Mouse (Mus musculus) cerebellum, postnatal 4 days (tissue): Measurements from ENCODE around the gene Abcd3.
A peak's percentile ranks its signal among the peaks of the same experiment; 100 is the strongest.

Experiments
- DNase-seq, 2 experiments: peaks; one replicate each; pipeline ENCODE4 v3.0.0; 2022; ENCODE audit warnings: low spot score in 2 of 2, mixed read lengths in 1 of 2

Gene Abcd3

DNA sequence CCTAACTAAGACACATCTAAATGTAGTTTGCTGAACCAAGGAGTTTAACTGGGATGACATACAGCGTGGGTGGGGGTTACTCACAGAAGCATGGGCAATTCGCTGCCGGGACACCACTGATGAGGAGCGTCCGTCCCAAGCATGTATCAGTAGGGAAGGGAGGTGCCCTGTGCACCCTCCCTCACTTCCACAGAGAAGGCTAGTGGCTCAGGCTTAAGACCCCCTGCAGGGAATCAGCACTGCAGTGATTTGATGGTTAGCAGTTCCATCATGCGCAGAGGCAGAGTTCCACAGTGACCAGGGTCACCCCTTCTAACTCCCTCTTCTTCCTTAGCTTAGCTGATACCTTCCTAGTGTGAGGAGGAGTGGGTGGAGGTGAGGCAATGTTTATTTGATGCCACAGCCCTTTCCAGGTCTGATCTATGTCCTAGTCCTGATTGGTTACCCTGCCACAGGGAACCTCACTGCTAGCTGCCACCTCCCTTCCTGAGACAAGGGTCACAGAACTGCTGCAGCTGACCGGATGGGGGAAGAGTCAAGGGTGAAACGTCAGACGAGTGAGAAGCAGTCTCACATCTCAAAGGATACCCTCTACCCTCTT is 76.3 kb downstream of the Abcd3 start:
- DNase-seq: no peak

DNA sequence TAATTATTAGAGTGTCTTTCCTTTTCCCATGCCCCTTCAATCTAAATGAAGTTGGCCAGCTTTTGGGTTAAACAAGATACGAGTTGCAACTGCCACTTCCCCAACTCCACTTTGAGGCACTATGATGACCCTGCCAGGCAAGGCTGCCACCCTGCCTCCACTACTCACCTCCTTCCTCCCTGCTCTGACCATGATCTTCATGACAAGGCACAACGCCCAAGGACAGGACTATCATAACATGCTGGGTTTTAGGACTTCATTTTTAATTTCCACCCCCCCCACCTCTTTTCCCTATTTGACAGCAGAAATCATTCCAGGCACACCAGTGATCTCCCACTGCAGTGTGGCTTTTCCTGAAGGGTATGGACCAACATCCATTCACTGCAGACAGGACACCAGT is 77.2 kb downstream of the Abcd3 start:
- DNase-seq: no peak

GRCm38 (mm10) chr3:121737453-121737852 is 77.6 kb downstream of the Abcd3 start:
- DNase-seq: peak in 1 of 2 experiments; percentile 33

GRCm38 (mm10) chr3:121736025-121736744 is 78.9 kb downstream of the Abcd3 start:
- peak; percentile 72 to 84 for DNase-seq

- DNase-seq: no peak
Observed at GRCm38 (mm10) chr3:121735542-121735941, 79.6 kb downstream of the Abcd3 start.

DNA sequence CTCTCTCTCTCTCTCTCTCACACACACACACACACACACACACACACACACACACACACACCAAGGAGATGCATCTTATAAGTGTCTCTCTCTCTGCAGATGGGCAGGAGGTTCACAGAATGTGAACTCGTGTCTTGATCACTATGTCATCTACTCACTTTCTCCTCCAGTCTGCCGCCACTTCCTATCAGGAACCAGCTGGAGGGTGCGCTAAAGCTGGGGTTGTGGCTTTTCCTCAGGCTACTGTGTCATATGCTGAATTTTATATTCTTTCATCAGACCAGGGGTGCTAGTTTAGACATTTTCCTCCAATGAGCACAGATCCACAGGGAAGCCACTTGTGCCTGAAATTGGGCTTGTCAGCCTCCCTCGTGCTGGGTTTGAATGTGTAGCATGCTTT is 85.4 kb downstream of the Abcd3 start:
- DNase-seq: no peak

DNA sequence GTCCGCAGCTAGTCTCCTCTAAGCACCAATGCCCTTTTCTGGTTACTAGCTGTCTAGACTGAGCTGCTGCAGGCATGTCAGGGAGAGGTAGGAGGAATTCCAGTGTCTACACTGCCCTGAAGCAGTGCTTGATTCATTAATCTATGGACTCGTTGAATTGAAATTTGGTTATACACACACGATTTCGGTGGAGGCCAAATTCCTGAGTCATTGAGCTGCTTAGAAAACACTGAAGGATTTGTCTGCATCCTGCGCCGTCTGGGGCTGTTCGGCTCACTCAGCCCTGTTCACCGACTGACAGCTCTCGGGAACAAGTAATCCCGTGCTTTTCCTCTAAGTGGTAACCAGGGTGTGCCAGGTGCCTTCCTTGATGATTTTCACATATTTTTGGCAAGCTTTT is 89.5 kb downstream of the Abcd3 start:
- no peak for DNase-seq

DNA sequence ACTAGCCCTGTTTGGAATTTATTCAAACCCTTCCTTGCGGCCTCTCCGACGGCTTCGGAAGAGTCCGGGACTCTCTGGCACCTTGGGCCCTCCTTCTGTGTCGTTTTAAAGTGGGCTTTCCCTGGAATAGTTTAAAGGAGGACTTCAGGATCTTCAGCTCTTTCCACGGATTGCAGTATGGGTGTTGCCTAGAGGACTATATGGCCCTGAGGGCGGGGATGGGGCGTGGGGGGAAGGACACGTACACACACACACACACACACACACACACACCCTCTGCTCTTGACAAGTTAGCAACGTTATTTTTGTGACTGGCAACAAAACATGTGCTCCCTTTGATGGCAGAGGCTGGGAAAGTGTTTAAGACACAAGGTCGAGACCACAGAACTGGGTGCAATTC is 90.5 kb downstream of the Abcd3 start:
- no peak for DNase-seq

- DNase-seq: no peak
Observed at GRCm38 (mm10) chr3:121723968-121724524, 91.1 kb downstream of the Abcd3 start.

DNA sequence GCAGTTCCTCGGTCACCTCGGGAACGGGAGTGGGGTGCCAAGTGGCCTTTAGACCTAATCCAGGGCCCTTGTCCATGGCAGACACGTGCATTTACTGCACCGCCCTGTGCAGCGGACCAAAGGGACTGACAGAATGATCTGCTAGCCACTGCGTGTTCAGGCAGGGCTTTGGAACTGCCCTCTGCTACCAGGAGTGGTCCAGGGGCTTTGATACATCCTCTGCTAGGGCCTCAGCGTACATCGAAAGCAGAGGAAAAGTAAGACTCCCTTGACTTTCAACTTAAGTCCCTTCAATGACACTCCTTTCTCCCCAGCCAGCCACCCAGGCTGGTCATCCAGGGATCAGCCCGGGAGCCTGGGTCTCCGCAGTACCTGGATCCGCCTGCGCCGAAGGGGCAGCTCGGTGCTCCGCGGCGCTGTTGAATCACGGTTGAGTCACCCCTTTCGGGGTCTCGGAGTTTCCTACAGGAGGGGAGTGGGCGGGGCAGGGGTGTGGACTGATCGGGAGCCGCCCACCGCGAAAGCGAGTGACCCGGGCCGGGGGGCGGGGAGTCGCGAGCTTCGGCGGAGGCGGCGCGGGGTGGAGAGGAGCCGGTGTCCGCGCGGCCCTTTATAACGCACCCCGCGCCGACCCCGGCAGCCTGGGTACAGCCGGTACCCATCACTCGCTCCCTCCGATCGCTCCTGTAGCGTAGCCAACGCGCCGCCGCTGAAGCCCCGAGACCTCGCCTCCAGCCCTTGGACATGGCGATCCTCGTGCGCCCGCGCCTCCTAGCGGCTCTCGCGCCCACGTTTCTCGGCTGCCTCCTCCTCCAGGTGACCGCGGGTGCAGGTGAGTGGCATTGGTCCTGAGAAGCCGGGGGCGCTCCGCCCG is 91.9 kb downstream of the Abcd3 start, which contains the start of gene F3:
Gene F3 (plus strand): TSS at position 567 of the 874 bp plus-strand sequence.
- peak; percentile 75 to 79 for DNase-seq

DNA sequence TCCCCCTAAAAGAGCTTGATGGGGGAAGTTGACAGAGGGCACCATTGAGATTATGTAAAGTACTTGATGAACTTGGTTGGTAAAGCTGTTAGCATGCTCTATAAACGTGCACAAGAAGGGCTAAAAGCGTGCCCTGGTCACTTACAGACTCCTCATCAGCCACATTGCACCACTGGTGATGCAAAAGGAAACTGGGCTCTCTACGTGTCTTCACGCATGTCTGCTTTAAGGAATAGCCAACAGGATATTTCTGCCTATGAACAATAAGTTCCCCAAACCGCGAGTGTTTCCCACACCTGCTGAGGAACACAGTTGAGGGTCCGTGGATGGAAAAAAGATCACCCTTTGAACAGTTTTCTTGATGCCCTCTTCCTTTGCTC is 93.4 kb downstream of the Abcd3 start:
- no peak for DNase-seq

DNA sequence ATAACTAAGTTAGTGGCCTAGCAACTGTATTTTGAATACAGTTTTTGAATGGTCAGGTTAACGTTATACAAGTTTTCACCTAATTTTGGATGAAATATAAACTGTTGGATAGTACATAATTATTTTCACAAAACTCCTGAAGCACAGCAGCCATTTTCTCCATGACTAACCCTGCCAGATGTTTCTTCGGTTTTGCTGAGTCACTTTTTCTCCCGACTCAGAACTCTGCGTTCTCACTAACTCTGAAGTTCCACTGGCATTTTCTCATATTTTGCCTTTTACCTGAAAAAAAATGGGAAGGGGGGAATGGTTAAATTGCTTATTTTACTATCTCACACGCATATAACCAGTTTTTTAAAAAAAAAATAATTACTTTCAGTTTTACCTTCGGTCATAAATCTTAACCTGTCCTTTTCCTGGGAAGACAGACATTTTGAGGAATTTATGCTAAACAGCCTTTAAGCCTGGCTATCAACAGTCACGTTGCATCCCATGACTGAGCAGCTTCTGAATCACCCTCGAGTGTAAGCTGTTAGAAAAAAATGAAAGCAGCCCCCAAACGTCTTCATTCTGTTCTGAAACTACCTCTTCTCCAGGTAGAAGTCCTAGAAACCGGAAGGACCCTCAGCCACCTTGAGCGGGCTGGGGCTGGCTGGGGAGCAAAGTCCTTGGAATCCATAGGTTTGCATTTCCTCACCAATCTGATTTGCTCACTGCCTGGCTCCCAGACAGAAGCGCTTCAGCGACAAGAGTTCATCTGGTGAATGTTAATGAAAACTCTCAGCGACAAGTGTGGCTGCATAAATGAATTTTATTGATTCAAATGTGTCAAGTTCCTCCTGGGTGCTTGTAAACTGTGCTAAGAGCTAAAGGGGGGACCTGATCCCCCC is 94.1 kb downstream of the Abcd3 start:
- DNase-seq: no peak

- DNase-seq: no peak
Observed at GRCm38 (mm10) chr3:121719701-121720100, 95.4 kb downstream of the Abcd3 start.

GRCm38 (mm10) chr3:121718679-121719078 is 96.4 kb downstream of the Abcd3 start:
- no peak for DNase-seq

GRCm38 (mm10) chr3:121716480-121716879 is 98.6 kb downstream of the Abcd3 start:
- DNase-seq: no peak

GRCm38 (mm10) chr3:121715741-121716459 is 99.2 kb downstream of the Abcd3 start:
- DNase-seq: no peak

GRCm38 (mm10) chr3:121715336-121715735 is 99.8 kb downstream of the Abcd3 start:
- no peak for DNase-seq

DNA sequence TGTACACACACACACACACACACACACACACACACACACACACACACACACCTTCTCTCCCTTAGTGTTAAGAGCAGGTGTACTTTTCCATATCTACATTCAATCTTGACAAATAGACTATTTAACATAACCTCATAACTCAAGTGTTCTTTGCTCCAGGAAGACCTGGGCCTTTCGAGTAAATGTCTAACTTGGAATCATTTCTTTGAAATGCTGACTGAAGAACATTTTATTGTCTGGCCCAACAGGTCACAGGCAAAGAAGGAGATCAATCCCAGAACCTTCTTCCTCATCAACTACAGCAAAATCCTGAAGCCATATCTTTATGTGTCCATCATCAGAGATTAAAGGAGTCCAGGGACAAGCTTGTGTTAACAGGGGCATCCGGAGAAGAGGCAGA is 100.6 kb downstream of the Abcd3 start:
- no peak for DNase-seq

GRCm38 (mm10) chr3:121713816-121714215 is 101.3 kb downstream of the Abcd3 start:
- no peak for DNase-seq

- DNase-seq: no peak
Observed at GRCm38 (mm10) chr3:121713151-121713701, 101.9 kb downstream of the Abcd3 start.
